Mouse (Mus musculus) ES-E14 (cell line): Measurements from ENCODE around the gene Dpm2. TPM values are rescaled to one million over a fixed set of nuclear protein-coding genes. Genes with fewer than 3 reads are reported as not detected.

Experiments
- DNase-seq: peaks from one replicate; pipeline ENCODE4 v3.0.0-alpha.2; 2013; ENCODE audit warnings: low read depth, low spot score
- H3K27ac ChIP-seq: 2 replicates; pipeline ENCODE4 v1.5.1; 2012; ENCODE audit warnings: low read depth, mild to moderate bottlenecking, low read length, moderate library complexity, mixed read lengths; ENCODE audit not compliant: poor library complexity, insufficient read depth, severe bottlenecking
- H3K36me3 ChIP-seq: 2 replicates; pipeline ENCODE4 v1.6.1; 2012; ENCODE audit warnings: mild to moderate bottlenecking, low read length, moderate library complexity, mixed read lengths; ENCODE audit not compliant: control insufficient read depth, poor library complexity, insufficient read depth, severe bottlenecking
- H3K4me1 ChIP-seq, 2 experiments: fragments of 150-350 bp in 1 of 2; sonication (generic) in 1 of 2; 2 replicates each; pipeline ENCODE4 v1.6.1; 2012; ENCODE audit warnings: low read length in 2 of 2, mild to moderate bottlenecking in 1 of 2, mixed read lengths in 1 of 2; ENCODE audit not compliant: control insufficient read depth in 2 of 2, insufficient read depth in 2 of 2, poor library complexity in 1 of 2
- H3K4me3 ChIP-seq, 2 experiments: fragments of 150-350 bp in 1 of 2; sonication (generic) in 1 of 2; 2 replicates each; pipeline ENCODE4 v1.5.1; 2012; ENCODE audit warnings: low read length in 2 of 2, low read depth in 1 of 2, mild to moderate bottlenecking in 1 of 2, mixed read lengths in 1 of 2; ENCODE audit not compliant: insufficient read depth in 1 of 2, poor library complexity in 1 of 2, severe bottlenecking in 1 of 2
- H3K9ac ChIP-seq: 2 replicates; pipeline ENCODE4 v1.6.1; 2012; ENCODE audit warnings: low read depth, mild to moderate bottlenecking, low read length, mixed read lengths; ENCODE audit not compliant: poor library complexity, insufficient read depth, severe bottlenecking
- H3K9me3 ChIP-seq: fragments of 150-350 bp; sonication (generic); 2 replicates; pipeline ENCODE4 v1.6.1; 2012; ENCODE audit warnings: low read depth, mild to moderate bottlenecking, low read length; ENCODE audit not compliant: control insufficient read depth, insufficient read depth
- CHD2 ChIP-seq: IDR thresholded peaks from 2 replicates; pipeline ENCODE4 v1.6.1; 2014; ENCODE audit warnings: mild to moderate bottlenecking, low read depth, low read length, inconsistent platforms
- HCFC1 ChIP-seq: IDR thresholded peaks from 2 replicates; pipeline ENCODE4 v1.6.1; 2012; ENCODE audit warnings: low read length, inconsistent platforms, borderline replicate concordance; ENCODE audit not compliant: insufficient read depth
- MAFK ChIP-seq: IDR thresholded peaks from 2 replicates; pipeline ENCODE4 v1.6.1; 2014; ENCODE audit warnings: mild to moderate bottlenecking, low read depth, low read length, inconsistent platforms; ENCODE audit not compliant: insufficient read depth
- ZC3H11A ChIP-seq: IDR thresholded peaks from 2 replicates; pipeline ENCODE4 v1.6.1; 2012; ENCODE audit warnings: low read depth, mild to moderate bottlenecking, inconsistent platforms, low read length, borderline replicate concordance
- ZNF384 ChIP-seq: IDR thresholded peaks from 2 replicates; pipeline ENCODE4 v1.6.1; 2012; ENCODE audit warnings: low read depth, low read length, inconsistent platforms
- in situ Hi-C, 2 experiments: fragments of 600-800 bp; cut with MboI; formaldehyde crosslinking; loops; one replicate each; pipeline ENCODE4 v1.15.1; 2025; ENCODE audit warnings: low sequenced_read_pairs in 2 of 2, inconsistent platforms in 1 of 2; ENCODE audit not compliant: unreplicated experiment in 2 of 2
- total RNA-seq: library from RNA; depleted of rRNA; stranded (reverse); fragments of 300-350 nt; gene quantifications from 2 replicates; pipeline ENCODE4 v1.2.3, GENCODE M21; 2012

Gene Dpm2
- total RNA-seq, 1 experiment, result 44.1 TPM

DNA sequence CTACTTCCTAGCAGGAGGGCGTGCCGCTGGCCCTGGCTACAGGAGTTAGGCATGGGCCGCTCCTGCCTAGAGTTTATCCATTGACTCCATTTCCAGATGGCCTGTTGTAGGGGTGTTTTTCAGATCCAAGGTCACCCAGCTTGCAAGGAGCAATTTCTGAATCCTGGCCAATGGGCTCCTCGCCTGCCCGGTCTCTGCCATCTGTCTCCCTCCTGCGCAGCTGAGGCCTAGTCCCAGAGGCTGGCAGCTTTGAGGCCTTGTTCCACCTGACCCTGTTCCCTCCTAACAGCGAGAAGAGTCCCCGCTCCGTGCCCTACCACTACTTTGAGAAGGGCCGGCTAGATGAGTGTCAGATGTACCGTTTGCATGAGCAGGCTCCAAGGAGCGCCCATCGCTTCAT is 26.1 kb downstream of the Dpm2 start:
- H3K9me3 ChIP-seq, result no peaks in the 10 kb centered on the region
- H3K4me1 ChIP-seq, result peaks cover 0 to 6% of the 10 kb centered on the region in 2 experiments; a peak in 1 of 4 replicates
- no peak overlapping the region for H3K4me3 ChIP-seq
- no peaks in the 10 kb centered on the region for H3K36me3 ChIP-seq
- no peak overlapping the region for H3K27ac ChIP-seq
- in situ Hi-C loops, result no loop called here
- H3K9ac ChIP-seq, result no peak overlapping the region
- DNase-seq, result no peak
- TF ChIP-seq MAFK (no peak), ZNF384 (no peak), ZC3H11A (no peak), HCFC1 (no peak), CHD2 (no peak)

- no peak overlapping the region for H3K27ac ChIP-seq
- no peaks in the 10 kb centered on the region for H3K9me3 ChIP-seq
- in situ Hi-C loops, result no loop called here
- H3K9ac ChIP-seq, result no peak overlapping the region
- peaks cover 2 to 6% of the 10 kb centered on the region in 2 experiments; a peak in 1 of 4 replicates for H3K4me1 ChIP-seq
- H3K36me3 ChIP-seq, result no peaks in the 10 kb centered on the region
- no peak for TF ChIP-seq HCFC1
- no peak for TF ChIP-seq ZC3H11A
- TF ChIP-seq MAFK, result no peak
- TF ChIP-seq ZNF384, result no peak
- no peak for TF ChIP-seq CHD2
- DNase-seq, result no peak
- H3K4me3 ChIP-seq, result no peak overlapping the region
Observed at GRCm38 (mm10) chr2:32597248-32597647, 26.6 kb downstream of the Dpm2 start.

DNA sequence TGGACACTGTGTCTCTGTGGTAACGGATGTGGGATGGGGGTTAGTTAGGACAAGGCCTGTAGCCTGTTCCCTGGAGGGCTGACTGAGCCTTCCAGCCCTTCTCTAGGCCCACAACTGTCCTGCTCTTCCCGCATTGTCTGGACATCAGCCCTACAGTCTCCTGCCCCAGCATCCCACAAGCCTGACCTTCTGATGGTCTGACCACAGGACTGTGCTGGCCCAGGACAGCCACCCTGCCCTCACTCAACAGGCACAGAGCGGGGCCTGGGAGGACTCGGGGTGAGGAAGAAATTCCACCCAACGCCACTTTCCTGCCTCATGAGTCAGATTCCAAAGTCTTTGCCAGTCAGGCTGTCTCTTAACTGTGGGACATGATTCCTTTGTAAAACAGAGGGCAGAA is 27.0 kb downstream of the Dpm2 start:
- Histone ChIP-seq H3K9ac (no peak overlapping the region), H3K36me3 (no peaks in the 10 kb centered on the region), H3K4me3 (no peak overlapping the region), H3K9me3 (no peaks in the 10 kb centered on the region), H3K27ac (no peak overlapping the region), H3K4me1 (peaks cover 2 to 7% of the 10 kb centered on the region in 2 experiments; a peak in 1 of 4 replicates)
- in situ Hi-C loops, result no loop called here
- TF ChIP-seq CHD2 (no peak), ZC3H11A (no peak), HCFC1 (no peak), MAFK (no peak)
- DNase-seq, result no peak

DNA sequence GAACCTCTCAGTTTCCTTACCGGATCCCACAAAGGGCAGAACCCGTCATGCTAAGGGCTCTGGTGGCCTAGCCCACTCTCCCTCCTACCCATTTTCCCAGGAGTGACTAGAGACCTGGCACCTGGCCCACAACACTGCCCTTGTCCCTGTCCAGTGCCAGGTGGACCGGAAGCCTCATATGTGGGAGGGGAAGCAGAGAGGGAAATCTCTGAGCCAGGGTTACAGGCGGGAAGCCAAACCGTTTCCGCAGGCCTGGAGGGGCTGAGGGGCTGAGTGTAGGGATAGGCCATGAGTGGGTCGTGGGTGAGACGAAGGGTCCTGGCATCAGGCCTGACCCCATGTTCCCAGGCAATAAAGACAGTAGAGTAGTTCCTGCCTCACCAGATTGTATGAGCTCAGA is 27.8 kb downstream of the Dpm2 start:
- TF ChIP-seq MAFK (no peak), ZC3H11A (no peak), ZNF384 (no peak), CHD2 (no peak), HCFC1 (no peak)

GRCm38 (mm10) chr2:32599409-32599808 is 28.8 kb downstream of the Dpm2 start, which contains the start of gene St6galnac6:
TSS of gene St6galnac6 (plus strand) at chr2:32599709.
- Histone ChIP-seq H3K36me3 (no peaks in the 10 kb centered on the region), H3K4me3 (no peak within 1 kb of the TSS), H3K4me1 (peaks cover 2% of the 10 kb centered on the region in 2 experiments; a peak in 1 of 4 replicates), H3K9ac (no peak within 1 kb of the TSS), H3K27ac (no peak within 1 kb of the TSS), H3K9me3 (no peaks in the 10 kb centered on the region)
- no peak for DNase-seq
- no peak for TF ChIP-seq ZC3H11A
- TF ChIP-seq CHD2, result no peak
- no peak for TF ChIP-seq HCFC1
- TF ChIP-seq MAFK, result no peak
- TF ChIP-seq ZNF384, result no peak
- in situ Hi-C loops, result no loop called here

More for the DNA sequence above, 27.8 kb downstream of the Dpm2 start:
- Histone ChIP-seq H3K4me1 (peaks cover 2 to 7% of the 10 kb centered on the region in 2 experiments; a peak in 1 of 4 replicates), H3K27ac (no peak overlapping the region), H3K9ac (no peak overlapping the region), H3K4me3 (no peak overlapping the region), H3K36me3 (no peaks in the 10 kb centered on the region), H3K9me3 (no peaks in the 10 kb centered on the region)
- in situ Hi-C loops, result no loop called here
- DNase-seq, result no peak
